Mouse (Mus musculus): Measurements from ENCODE around the gene Ror1.

DNA sequence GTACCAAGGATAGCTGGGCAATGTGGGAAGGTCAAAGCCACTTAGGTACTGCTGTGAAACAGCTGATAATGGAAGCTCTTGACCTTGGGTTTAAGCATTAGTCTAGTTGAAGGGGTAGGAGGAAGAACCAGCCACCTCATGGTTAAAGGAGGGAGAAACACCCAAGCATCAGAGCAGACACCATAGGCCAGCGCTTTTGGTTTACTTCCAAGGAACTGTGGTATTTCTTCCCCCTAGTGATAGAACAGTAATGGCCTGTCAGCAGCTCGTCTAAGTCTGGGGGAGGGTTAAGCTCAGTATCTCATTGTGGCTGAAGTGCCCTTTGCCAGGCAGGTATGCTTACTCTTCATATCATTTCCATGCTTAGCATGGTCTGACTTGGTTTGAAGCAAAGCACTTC is 102.7 kb downstream of the Ror1 start:
- TF ChIP-seq POLR2A (IDR thresholded peaks at IDR 0.05; ENCODE audit: control insufficient read depth, low read depth, low read length) (no peak), CTCF (IDR thresholded peaks at IDR 0.05; ENCODE audit: control insufficient read depth, insufficient read depth, insufficient replicate concordance, low read depth, low read length) (no peak)
